8 mouse cellular contexts compared by ENCODE assay signal in genomic region chr2:30463904-30464330, GRCm38 (mm10). TPM values are rescaled to one million over a fixed set of nuclear protein-coding genes. Genes with fewer than 3 reads are reported as not detected.
A peak's percentile ranks its signal among the peaks of the same experiment; 100 is the strongest.
DNase-seq lines count a peak whose midpoint lies in the region; ATAC-seq lines count a peak whose summit lies in the region.

No protein-coding gene starts in this region.

- H3K4me2 ChIP-seq in forebrain, embryonic 11.5 days (ENCODE audit: low read depth, low read length, severe bottlenecking) = peak overlapping the region; percentile 28

- no peaks in the 10 kb centered on the region for H3K36me3 ChIP-seq in forebrain, embryonic 11.5 days (ENCODE audit: control insufficient read depth, insufficient read depth, low read length)
- H3K36me3 ChIP-seq in macrophage (ENCODE audit: inconsistent target) = no peaks in the 10 kb centered on the region

- H3K27me3 ChIP-seq in forebrain, embryonic 11.5 days (ENCODE audit: control insufficient read depth, insufficient read depth, low read length) = peaks cover under 1% of the 10 kb centered on the region

- 9% methylated on average over 9 of the region's 9 CpGs for WGBS in forebrain, embryonic 11.5 days
- 1% methylated on average over 9 of the region's 9 CpGs for WGBS in macrophage (ENCODE audit: missing documents)

- H3K4me3 ChIP-seq in forebrain, embryonic 11.5 days (ENCODE audit: low read depth, low read length) = peak overlapping the region; percentile 15; the same call in 1 of the 2 replicates
- H3K4me3 ChIP-seq in macrophage (ENCODE audit: inconsistent target) = peak overlapping the region; percentile 19

- no peaks in the 10 kb centered on the region for H3K9me3 ChIP-seq in forebrain, embryonic 11.5 days (ENCODE audit: control insufficient read depth, low read length)

- no peaks in the 10 kb centered on the region for H3K79me2 ChIP-seq in macrophage (ENCODE audit: inconsistent target)

- no peak overlapping the region for H3K27ac ChIP-seq in forebrain, embryonic 11.5 days (ENCODE audit: low read depth, low read length)
- 0 out of 2 replicates have a peak overlapping the region, but pooled peaks have one; percentile 7 for H3K27ac ChIP-seq in macrophage

- peak; percentile 97 for ATAC-seq in cerebellum, adult (ENCODE audit: insufficient number of reproducible peaks, low FRiP score, low TSS enrichment)
- ATAC-seq in forebrain, embryonic 11.5 days (replicated peaks; ENCODE audit: low FRiP score) = peak; percentile 84

- H3K9ac ChIP-seq in forebrain, embryonic 11.5 days (ENCODE audit: low read length) = no peak overlapping the region; the same call in 1 of the 2 replicates

- peaks cover 9% of the 10 kb centered on the region for H3K4me1 ChIP-seq in forebrain, embryonic 11.5 days (replicated peaks; ENCODE audit: control insufficient read depth, insufficient read depth, low read length)

- DNase-seq in cerebellum, postnatal 4 days (ENCODE audit: low spot score in 2 of 2) = no peak
- DNase-seq in c-Kit-positive CD71-negative TER-119-negative erythroid progenitor cells, embryonic 14.5 days (ENCODE audit: low read depth) = peak; percentile 84
- DNase-seq in forebrain, embryonic 11.5 days (ENCODE audit: low spot score) = peak; percentile 69
- DNase-seq in heart, postnatal 4 days = peak; percentile 79
- DNase-seq in left cerebral cortex, adult 18-20 months (ENCODE audit: low spot score in 2 of 2) = peak; percentile 59 to 70
- DNase-seq in spleen, adult 18-20 months = peak; percentile 57

RNA-seq across cellular contexts. Expression of gene Ier5l, which starts 10.1 kb away (rescaled TPM):
- 3.7 and 8.5 TPM in 2 replicates for polyA plus RNA-seq in forebrain, embryonic 11.5 days (2014; fragmentation: Nextera tagmentation; extraction: Ambion mirVana)
- 10 to 100 TPM; 10.7 to 12.1 TPM for total RNA-seq in heart, postnatal 4 days (2021)
- total RNA-seq in left cerebral cortex, adult 18-20 months (2021) = 10 to 100 TPM; 30.3 to 30.4 TPM
- total RNA-seq in macrophage (2018; cell fraction: chromatin; rRNA removed) = 1 to 10 TPM in 5 of 26 experiments, under 1 TPM in 16, not detected in 5; 0.31 to 6.4 (median 0.72) TPM
- total RNA-seq in macrophage (2018; cell fraction: cytosol; rRNA removed) = 10 to 100 TPM in 3 of 26 experiments, 1 to 10 TPM in 13, under 1 TPM in 10; 0.11 to 10.3 (median 1.2) TPM
- total RNA-seq in macrophage (2018; cell fraction: nucleus; rRNA removed) = 1 to 10 TPM in 8 of 26 experiments, under 1 TPM in 17, not detected in 1; 0.18 to 6.9 (median 0.66) TPM
- polyA plus RNA-seq in macrophage (2018) = 2.4 to 6.5 TPM (median 4.4 TPM) in 3 replicates

RNA-seq across cellular contexts. Expression of gene Ptpa, which starts 48.1 kb away (rescaled TPM):
- 90.0 and 94.5 TPM in 2 replicates for polyA plus RNA-seq in forebrain, embryonic 11.5 days (2014; fragmentation: Nextera tagmentation; extraction: Ambion mirVana)
- total RNA-seq in heart, postnatal 4 days (2021) = 100 to 1,000 TPM; 139 TPM
- 100 to 1,000 TPM; 182 to 189 TPM for total RNA-seq in left cerebral cortex, adult 18-20 months (2021)
- total RNA-seq in macrophage (2018; cell fraction: chromatin; rRNA removed) = 100 to 1,000 TPM in 11 of 26 experiments, 10 to 100 TPM in 15; 20.3 to 162 (median 87.2) TPM
- total RNA-seq in macrophage (2018; cell fraction: cytosol; rRNA removed) = 100 to 1,000 TPM in 12 of 26 experiments, 10 to 100 TPM in 14; 72.0 to 130 (median 96.1) TPM
- 100 to 1,000 TPM in 12 of 26 experiments, 10 to 100 TPM in 14; 38.4 to 151 (median 88.4) TPM for total RNA-seq in macrophage (2018; cell fraction: nucleus; rRNA removed)
- 54.9 to 121 TPM (median 116 TPM) in 3 replicates for polyA plus RNA-seq in macrophage (2018)

RNA-seq across cellular contexts. Expression of gene Crat, which starts 48.3 kb away (rescaled TPM):
- polyA plus RNA-seq in forebrain, embryonic 11.5 days (2014; fragmentation: Nextera tagmentation; extraction: Ambion mirVana) = 25.8 and 30.0 TPM in 2 replicates
- 100 to 1,000 TPM; 379 to 401 TPM for total RNA-seq in heart, postnatal 4 days (2021)
- total RNA-seq in left cerebral cortex, adult 18-20 months (2021) = 10 to 100 TPM; 53.7 to 57.3 TPM
- 10 to 100 TPM in 23 of 26 experiments, 1 to 10 TPM in 3; 5.1 to 67.3 (median 23.7) TPM for total RNA-seq in macrophage (2018; cell fraction: chromatin; rRNA removed)
- total RNA-seq in macrophage (2018; cell fraction: cytosol; rRNA removed) = 10 to 100 TPM; 28.0 to 69.0 (median 38.0) TPM
- total RNA-seq in macrophage (2018; cell fraction: nucleus; rRNA removed) = 10 to 100 TPM in 25 of 26 experiments, 1 to 10 TPM in 1; 9.1 to 56.5 (median 24.8) TPM
- 37.2 to 68.4 TPM (median 59.5 TPM) in 3 replicates for polyA plus RNA-seq in macrophage (2018)

Comparison
In these comparisons a context has a peak if more than half of its experiments do, and no peak if none do; other contexts are left out.
1. DNase-seq: peak in c-Kit-positive CD71-negative TER-119-negative erythroid progenitor cells, embryonic 14.5 days (single experiment), forebrain, embryonic 11.5 days (single experiment), heart, postnatal 4 days (single experiment), left cerebral cortex, adult 18-20 months (2 of 2) and spleen, adult 18-20 months (2 of 2); none in cerebellum, postnatal 4 days (0 of 2).
2. RNA of gene Crat, which starts 48.3 kb away (total RNA-seq): 379 to 401 TPM in heart, postnatal 4 days; 53.7 to 57.3 TPM in left cerebral cortex, adult 18-20 months; every median in the first group is over 4 times any median in the second.